Mouse (Mus musculus) heart, embryonic 15.5 days (tissue): Measurements from ENCODE around the gene Gm7298. TPM values are rescaled to one million over a fixed set of nuclear protein-coding genes. Genes with fewer than 3 reads are reported as not detected.
"Not testable (repeated sequence)": the region's sequence is repeated elsewhere in the genome, so short reads cannot be mapped to it uniquely, and the experiment has no call there.

Source experiments
- ATAC-seq: fragments of 200-750 bp; cut with Nextera tagmentation; replicated peaks from 2 replicates; pipeline ENCODE4 v1.8.0; 2017; ENCODE audit warnings: low read depth, moderate TSS enrichment; ENCODE audit not compliant: insufficient number of reproducible peaks, insufficient read depth, low FRiP score
- H3K27ac ChIP-seq: fragments of 300-500 bp; sonication (generic); 2 replicates; pipeline ENCODE4 v1.5.1; 2015; ENCODE audit warnings: mild to moderate bottlenecking, inconsistent platforms
- H3K27me3 ChIP-seq: fragments of 300-500 bp; sonication (generic); 2 replicates; pipeline ENCODE4 v1.6.1; 2015; ENCODE audit warnings: inconsistent platforms
- H3K36me3 ChIP-seq: fragments of 300-500 bp; sonication (generic); 2 replicates; pipeline ENCODE4 v1.6.1; 2015; ENCODE audit warnings: mild to moderate bottlenecking, inconsistent platforms
- H3K4me1 ChIP-seq: fragments of 300-500 bp; sonication (generic); replicated peaks from 2 replicates; pipeline ENCODE4 v1.6.1; 2015; ENCODE audit warnings: inconsistent platforms
- H3K4me2 ChIP-seq: fragments of 300-500 bp; sonication (generic); 2 replicates; pipeline ENCODE4 v1.6.1; 2015; ENCODE audit warnings: inconsistent platforms, mild to moderate bottlenecking, moderate library complexity
- H3K4me3 ChIP-seq: fragments of 300-500 bp; sonication (generic); 2 replicates; pipeline ENCODE4 v1.5.1; 2015; ENCODE audit warnings: mild to moderate bottlenecking, inconsistent platforms
- H3K9ac ChIP-seq: fragments of 300-500 bp; sonication (generic); 2 replicates; pipeline ENCODE4 v1.6.1; 2015; ENCODE audit warnings: mild to moderate bottlenecking, inconsistent platforms
- H3K9me3 ChIP-seq: fragments of 300-500 bp; sonication (generic); replicated peaks from 2 replicates; pipeline ENCODE4 v1.6.1; 2016; ENCODE audit warnings: inconsistent platforms
- WGBS: fragments of 180-500 bp; shearing (Covaris S2); methylation state at CpG from one replicate; pipeline ENCODE4 v1.1.7; 2015; ENCODE audit warnings: mixed read lengths; 5-methylcytosine and 5-hydroxymethylcytosine counted together
- polyA plus RNA-seq: library from polyadenylated mRNA; unstranded; fragments of >200 nt; fragmentation: Nextera tagmentation; extraction: Ambion mirVana; gene quantifications from 2 replicates; pipeline ENCODE4 v1.2.1, GENCODE M21; 2015

Gm7298 gene
- polyA plus RNA-seq: not detected in 2 replicates

- Histone ChIP-seq H3K4me3 (no peak within 1 kb of the TSS), H3K9me3 (no peaks in the 10 kb centered on the region), H3K4me2 (no peak within 1 kb of the TSS), H3K36me3 (no peaks in the 10 kb centered on the region), H3K4me1 (no peaks in the 10 kb centered on the region), H3K27ac (no peak within 1 kb of the TSS), H3K27me3 (no peaks in the 10 kb centered on the region), H3K9ac (no peak within 1 kb of the TSS)
- ATAC-seq: no peak
- WGBS: 64% methylated on average over 3 of the region's 3 CpGs
Measured at GRCm38 (mm10) chr6:121732632-121733031, at the start of gene Gm7298. TSS of gene Gm7298 (plus strand) at chr6:121732932.

GRCm38 (mm10) chr6:121828034-121828433, 95.3 kb downstream of the Gm7298 start:
- Histone ChIP-seq H3K4me2 (no peak overlapping the region), H3K4me3 (no peak overlapping the region), H3K9me3 (no peaks in the 10 kb centered on the region), H3K4me1 (no peaks in the 10 kb centered on the region), H3K9ac (no peak overlapping the region), H3K27ac (no peak overlapping the region), H3K27me3 (no peaks in the 10 kb centered on the region), H3K36me3 (no peaks in the 10 kb centered on the region)
- ATAC-seq: no peak
- WGBS: 66% methylated on average over 4 of the region's 4 CpGs

GRCm38 (mm10) chr6:121836361-121836760, 103.6 kb downstream of the Gm7298 start:
- H3K27me3 ChIP-seq: no peaks in the 10 kb centered on the region
- H3K9ac ChIP-seq: no peak overlapping the region
- no peak overlapping the region for H3K4me3 ChIP-seq
- no peaks in the 10 kb centered on the region for H3K9me3 ChIP-seq
- no peak overlapping the region for H3K27ac ChIP-seq
- H3K4me1 ChIP-seq: no peaks in the 10 kb centered on the region
- ATAC-seq: no peak
- no peaks in the 10 kb centered on the region for H3K36me3 ChIP-seq
- WGBS: 84% methylated on average over 1 of the region's 1 CpGs
- no peak overlapping the region for H3K4me2 ChIP-seq

GRCm38 (mm10) chr6:121838271-121838670, 105.5 kb downstream of the Gm7298 start, which contains the start of gene Mug1:
TSS of gene Mug1 (plus strand) at chr6:121838541.
- H3K9me3 ChIP-seq, H3K27ac ChIP-seq, H3K4me2 ChIP-seq, H3K4me1 ChIP-seq, H3K27me3 ChIP-seq, H3K9ac ChIP-seq, H3K36me3 ChIP-seq, H3K4me3 ChIP-seq, ATAC-seq: not testable (repeated sequence)
- 79% methylated on average over 4 of the region's 4 CpGs for WGBS

Other genes starting within 250 kb of the Gm7298 start
- 2.0 and 2.4 TPM in 2 replicates for gene A2m, start 97.6 kb upstream of the Gm7298 start, polyA plus RNA-seq
- gene Mug1, start 105.6 kb downstream of the Gm7298 start, polyA plus RNA-seq: 0.05 and 0.11 TPM in 2 replicates